Mouse (Mus musculus): ENCODE results near the gene Kcnd3.

The Kcnd3 gene

GRCm38 (mm10) chr3:105600483-105600882 is 148.4 kb downstream of the Kcnd3 start:
- DNase-seq = no peak

GRCm38 (mm10) chr3:105602966-105603365 is 150.8 kb downstream of the Kcnd3 start:
- DNase-seq = no peak

- peak; percentile 54 for DNase-seq
These were observed 153.6 kb downstream of the Kcnd3 start for GRCm38 (mm10) chr3:105605726-105606125.

- no peak for DNase-seq
These were observed 156.7 kb downstream of the Kcnd3 start for GRCm38 (mm10) chr3:105608857-105609256.

GRCm38 (mm10) chr3:105611531-105612422 is 159.6 kb downstream of the Kcnd3 start:
- DNase-seq = peak; percentile 62

- no peak for DNase-seq
These were observed 160.3 kb downstream of the Kcnd3 start for GRCm38 (mm10) chr3:105612423-105612814.

GRCm38 (mm10) chr3:105616861-105617743 is 165.0 kb downstream of the Kcnd3 start:
- no peak for DNase-seq

- no peak for DNase-seq
These were observed 169.0 kb downstream of the Kcnd3 start for GRCm38 (mm10) chr3:105621154-105621553.

GRCm38 (mm10) chr3:105623137-105623536 is 171.0 kb downstream of the Kcnd3 start:
- no peak for DNase-seq

- DNase-seq = no peak
These were observed 173.8 kb downstream of the Kcnd3 start for GRCm38 (mm10) chr3:105625961-105626360.

- DNase-seq = no peak
These were observed 175.1 kb downstream of the Kcnd3 start for GRCm38 (mm10) chr3:105627258-105627657.

- no peak for DNase-seq
These were observed 180.2 kb downstream of the Kcnd3 start for GRCm38 (mm10) chr3:105632296-105632695.

GRCm38 (mm10) chr3:105633021-105633420 is 180.9 kb downstream of the Kcnd3 start:
- DNase-seq = no peak

GRCm38 (mm10) chr3:105642186-105642585 is 190.1 kb downstream of the Kcnd3 start:
- DNase-seq = peak; percentile 61

- peak; percentile 88 for DNase-seq
These were observed 191.4 kb downstream of the Kcnd3 start for GRCm38 (mm10) chr3:105643566-105643965.

GRCm38 (mm10) chr3:105648889-105649567 is 196.9 kb downstream of the Kcnd3 start:
- DNase-seq = no peak

GRCm38 (mm10) chr3:105653544-105654380 is 201.6 kb downstream of the Kcnd3 start:
- peak; percentile 72 for DNase-seq

GRCm38 (mm10) chr3:105655031-105655585 is 203.0 kb downstream of the Kcnd3 start:
- no peak for DNase-seq

GRCm38 (mm10) chr3:105660530-105660929 is 208.4 kb downstream of the Kcnd3 start:
- DNase-seq = no peak

- no peak for DNase-seq
These were observed 210.9 kb downstream of the Kcnd3 start for GRCm38 (mm10) chr3:105663043-105663442.

GRCm38 (mm10) chr3:105665105-105665765 is 213.1 kb downstream of the Kcnd3 start:
- no peak for DNase-seq
